Mouse (Mus musculus): ENCODE measurements at regions not wholly inside any gene's neighbourhood (a gene's known extent, or its start where the extent isn't known, plus 50 kb on each side); places are given as distances from the start of the nearest gene placed in this dataset.

DNA sequence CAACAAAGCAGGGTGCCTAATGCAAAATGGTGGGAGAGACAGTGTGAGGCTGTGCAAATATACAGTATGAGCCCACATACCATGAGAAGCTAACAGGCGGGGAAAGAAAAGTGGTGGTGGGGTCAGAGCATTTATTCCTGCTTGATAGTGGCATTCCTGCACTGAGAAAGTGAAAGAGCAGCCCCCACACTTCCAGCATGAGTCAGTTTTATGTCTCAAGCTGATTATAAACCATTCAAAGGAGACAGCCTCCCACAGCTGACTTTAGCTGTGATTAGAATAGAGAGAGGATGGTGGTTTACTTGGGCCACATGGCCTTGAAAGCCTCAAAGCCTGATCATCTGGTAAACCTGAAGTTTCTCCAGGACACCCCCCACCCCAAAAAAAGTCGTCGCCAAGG is 64.4 kb downstream of the Gm43517 start:
- no peak for DNase-seq

- no peak for DNase-seq
Measured at GRCm38 (mm10) chr12:49468059-49468458, 83.1 kb downstream of the Gm43517 start.

DNA sequence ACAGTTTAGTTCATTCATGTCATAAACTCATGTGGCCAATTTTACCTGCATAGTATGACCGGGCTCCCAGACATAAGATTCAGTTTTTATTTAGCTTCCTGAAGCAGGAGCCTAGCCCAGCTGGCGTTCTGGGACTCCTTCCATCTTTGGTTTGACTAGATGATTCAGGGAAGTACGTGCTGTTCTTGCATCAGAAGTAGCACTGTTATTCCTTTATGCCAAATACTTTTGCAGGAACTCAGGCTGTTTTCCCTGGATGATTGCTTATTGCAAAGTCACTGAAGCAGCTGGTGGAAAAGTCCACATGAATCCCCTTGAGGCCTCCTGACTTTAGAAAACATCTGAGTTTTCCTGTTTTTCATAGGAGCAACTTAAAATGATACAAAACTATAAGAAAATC is 88.4 kb downstream of the Gm43517 start:
- DNase-seq = peak; percentile 60 to 81

GRCm38 (mm10) chr12:49480656-49481055 is 95.7 kb downstream of the Gm43517 start:
- peak in 1 of 2 experiments; percentile 1 for DNase-seq

GRCm38 (mm10) chr12:49481151-49481550 is 96.2 kb downstream of the Gm43517 start:
- no peak for DNase-seq

GRCm38 (mm10) chr12:49482367-49482766 is 97.4 kb downstream of the Gm43517 start:
- no peak for DNase-seq

GRCm38 (mm10) chr12:49484070-49484770 is 99.2 kb downstream of the Gm43517 start:
- DNase-seq = no peak

DNA sequence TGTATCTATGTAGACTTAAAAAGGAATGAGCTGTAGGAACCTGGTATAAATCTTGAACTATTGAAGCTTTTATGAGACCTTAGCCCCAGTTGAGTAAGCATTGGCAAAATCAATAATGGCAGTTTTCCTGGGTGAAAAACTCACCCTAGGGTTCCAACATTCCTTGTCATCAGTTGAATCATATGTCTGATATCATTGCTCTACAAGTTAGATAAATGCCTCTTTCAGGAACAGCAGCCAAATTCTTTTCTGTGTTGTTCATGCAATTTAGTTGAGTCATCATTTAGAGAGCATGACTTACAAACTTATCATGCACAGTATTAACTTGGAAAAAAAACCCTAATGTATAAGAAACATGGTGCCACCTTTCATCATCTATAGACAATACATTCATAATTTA is 128.2 kb downstream of the Gm43517 start:
- DNase-seq = peak in 1 of 2 experiments; percentile 15

DNA sequence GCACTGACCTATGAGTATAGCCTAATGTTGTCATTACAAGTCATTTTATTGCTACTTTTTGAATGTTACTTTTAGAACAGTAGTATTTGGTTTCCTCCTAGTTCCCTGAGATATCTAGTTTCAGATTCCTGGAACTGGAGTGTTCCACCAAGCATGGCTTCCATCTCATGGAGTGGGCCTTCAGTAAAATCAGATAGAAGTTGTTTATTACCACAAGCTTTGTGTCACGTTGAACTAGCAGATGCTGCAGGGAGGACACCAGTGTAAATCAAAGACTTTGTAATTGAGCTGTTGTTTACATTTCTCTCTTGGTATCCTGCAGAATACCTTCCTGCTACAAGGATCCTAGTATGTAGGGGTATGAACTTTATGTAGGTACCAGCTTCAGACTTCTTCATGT is 129.6 kb downstream of the Gm43517 start:
- no peak for DNase-seq

All from heart, adult 18-20 months (tissue).